Mouse (Mus musculus): ENCODE data around the gene Pygb. TPM values are rescaled to one million over a fixed set of nuclear protein-coding genes. Genes with fewer than 3 reads are reported as not detected.

Gene Pygb
- total and polyA plus RNA-seq, 3 experiments, result 36.4 to 47.7 (median 43.2) TPM

GRCm38 (mm10) chr2:150793320-150793719 lies 6.8 kb downstream of the Pygb start:
- Histone ChIP-seq H3K4me3 (replicated peaks in 1 of 3; ENCODE audit: low read depth in 2 of 3, low read length in 2 of 3, poor library complexity in 1 of 3) (no peak overlapping the region), H3K27ac (ENCODE audit: insufficient read depth, low read depth) (no peak overlapping the region), H3K9ac (ENCODE audit: insufficient read depth, low read depth) (no peak overlapping the region), H3K4me1 (ENCODE audit: control insufficient read depth in 1 of 2, insufficient read depth in 2 of 2) (peaks cover 0 to 12% of the 10 kb centered on the region in 2 experiments; a peak in 2 of 4 replicates), H3K27me3 (replicated peaks) (no peaks in the 10 kb centered on the region), H3K4me2 (ENCODE audit: insufficient read depth, low read depth, poor library complexity, severe bottlenecking) (no peak overlapping the region), H3K9me3 (replicated peaks; ENCODE audit: low read length) (no peaks in the 10 kb centered on the region), H3K79me2 (replicated peaks; ENCODE audit: control insufficient read depth, extremely low read depth, insufficient read depth, poor library complexity, severe bottlenecking) (peaks cover 3% of the 10 kb centered on the region; the same call in 1 of the 2 replicates), H3K36me3 (replicated peaks in 1 of 2; ENCODE audit: control insufficient read depth in 1 of 2, insufficient read depth in 1 of 2, low read length in 1 of 2) (peaks cover 25 to 79% of the 10 kb centered on the region in 2 experiments)
- DNase-seq (ENCODE audit: extremely low read depth), result no peak
- in situ Hi-C loops (cut with MboI; ENCODE audit: low pct_ligation_motif_present, low pct_unique_long_range_greater_than_20kb, low sequenced_read_pairs) (loop anchor here (5.0 kb wide), 1 partner anchor 41 kb away; no protein-coding TSS in a partner anchor), dilution Hi-C loops (cut with MboI; ENCODE audit: extremely low pct_ligation_motif_present, extremely low pct_unique_long_range_greater_than_20kb, low sequenced_read_pairs) (no loop called here)
- TF ChIP-seq MAX (IDR thresholded peaks at IDR 0.05; ENCODE audit: low read length) (no peak), EP300 (IDR thresholded peaks at IDR 0.05; ENCODE audit: low read length) (no peak), HCFC1 (IDR thresholded peaks at IDR 0.05; ENCODE audit: low read depth, low read length) (no peak), MYC (IDR thresholded peaks at IDR 0.05; ENCODE audit: low read depth, low read length) (no peak), JUN (IDR thresholded peaks at IDR 0.05; ENCODE audit: insufficient read depth, low read depth, low read length) (no peak), NRF1 (IDR thresholded peaks at IDR 0.05; ENCODE audit: low read depth, low read length) (no peak)

GRCm38 (mm10) chr2:150798084-150798483 lies 11.5 kb downstream of the Pygb start:
- Histone ChIP-seq H3K9ac (ENCODE audit: insufficient read depth, low read depth) (no peak overlapping the region), H3K4me3 (replicated peaks in 1 of 3; ENCODE audit: low read depth in 2 of 3, low read length in 2 of 3, poor library complexity in 1 of 3) (no peak overlapping the region), H3K27me3 (replicated peaks) (no peaks in the 10 kb centered on the region), H3K4me2 (ENCODE audit: insufficient read depth, low read depth, poor library complexity, severe bottlenecking) (no peak overlapping the region), H3K27ac (ENCODE audit: insufficient read depth, low read depth) (no peak overlapping the region), H3K4me1 (ENCODE audit: control insufficient read depth in 1 of 2, insufficient read depth in 2 of 2) (no peaks in the 10 kb centered on the region), H3K9me3 (replicated peaks; ENCODE audit: low read length) (no peaks in the 10 kb centered on the region), H3K36me3 (replicated peaks in 1 of 2; ENCODE audit: control insufficient read depth in 1 of 2, insufficient read depth in 1 of 2, low read length in 1 of 2) (peaks cover 46 to 89% of the 10 kb centered on the region in 2 experiments), H3K79me2 (replicated peaks; ENCODE audit: control insufficient read depth, extremely low read depth, insufficient read depth, poor library complexity, severe bottlenecking) (peaks cover 3% of the 10 kb centered on the region)
- in situ Hi-C loops (cut with MboI; ENCODE audit: low pct_ligation_motif_present, low pct_unique_long_range_greater_than_20kb, low sequenced_read_pairs) (no loop called here), dilution Hi-C loops (cut with MboI; ENCODE audit: extremely low pct_ligation_motif_present, extremely low pct_unique_long_range_greater_than_20kb, low sequenced_read_pairs) (no loop called here)
- no peak for TF ChIP-seq EP300 (IDR thresholded peaks at IDR 0.05; ENCODE audit: low read length)
- TF ChIP-seq GABPA (IDR thresholded peaks at IDR 0.05; ENCODE audit: insufficient replicate concordance, low read depth, low read length), result no peak
- no peak for TF ChIP-seq NRF1 (IDR thresholded peaks at IDR 0.05; ENCODE audit: low read depth, low read length)
- no peak for TF ChIP-seq POLR2A (IDR thresholded peaks at IDR 0.05; ENCODE audit: low read depth, low read length)
- TF ChIP-seq ZKSCAN1 (IDR thresholded peaks at IDR 0.05; ENCODE audit: borderline replicate concordance, low read depth, low read length), result no peak
- TF ChIP-seq RAD21 (IDR thresholded peaks at IDR 0.05; ENCODE audit: low read depth, low read length), result no peak
- TF ChIP-seq RCOR1 (conservative IDR thresholded peaks at IDR 0.05; ENCODE audit: low read depth, low read length), result no peak
- no peak for TF ChIP-seq BHLHE40 (IDR thresholded peaks at IDR 0.05; ENCODE audit: low read depth, low read length)
- no peak for TF ChIP-seq TCF12 (IDR thresholded peaks at IDR 0.05; ENCODE audit: low read depth, low read length)
- TF ChIP-seq USF2 (conservative IDR thresholded peaks at IDR 0.05; ENCODE audit: low read depth, low read length), result no peak
- no peak for TF ChIP-seq MAFK (IDR thresholded peaks at IDR 0.05; ENCODE audit: insufficient replicate concordance, low read length)
- TF ChIP-seq ZC3H11A (IDR thresholded peaks at IDR 0.05; ENCODE audit: low read depth, low read length), result no peak
- TF ChIP-seq ELF1 (IDR thresholded peaks at IDR 0.05; ENCODE audit: low read depth, low read length), result no peak
- TF ChIP-seq SIN3A (IDR thresholded peaks at IDR 0.05; ENCODE audit: low read length), result no peak
- no peak for DNase-seq (ENCODE audit: extremely low read depth)
